Mouse (Mus musculus): ENCODE data around the gene Vezt.

GRCm38 (mm10) chr10:94072261-94072915 lies 36.8 kb upstream of the Vezt start:
- TF ChIP-seq CTCF (IDR thresholded peaks at IDR 0.05; ENCODE audit: extremely low read depth, insufficient read depth, low read length) = no peak
- no peak for TF ChIP-seq POLR2A (IDR thresholded peaks at IDR 0.05; ENCODE audit: extremely low read depth, insufficient read depth, low read length)
